Mouse (Mus musculus) midbrain, postnatal 0 days (tissue): ENCODE results near the gene Gaa. TPM values are rescaled to one million over a fixed set of nuclear protein-coding genes. Genes with fewer than 3 reads are reported as not detected.
A peak's percentile ranks its signal among the peaks of the same experiment; 100 is the strongest.

Experiments
- ATAC-seq: fragments of 200-750 bp; cut with Nextera tagmentation; 2 replicates; pipeline ENCODE4 v1.8.0; 2017; ENCODE audit warnings: moderate number of reproducible peaks, mild to moderate bottlenecking, moderate TSS enrichment, moderate library complexity; ENCODE audit not compliant: low FRiP score
- DNase-seq: peaks from one replicate; pipeline ENCODE4 v3.0.0-alpha.2; 2015; ENCODE audit warnings: low spot score
- H3K27ac ChIP-seq: fragments of 300-500 bp; sonication (generic); 2 replicates; pipeline ENCODE4 v1.5.1; 2014; ENCODE audit warnings: low read depth, mild to moderate bottlenecking, low read length, mixed read lengths
- H3K27me3 ChIP-seq: fragments of 300-500 bp; sonication (generic); 2 replicates; pipeline ENCODE4 v1.6.1; 2014; ENCODE audit warnings: low read length, control low read depth, mixed read lengths; ENCODE audit not compliant: insufficient read depth
- H3K36me3 ChIP-seq: fragments of 300-500 bp; sonication (generic); 2 replicates; pipeline ENCODE4 v1.6.1; 2014; ENCODE audit warnings: low read length, control low read depth, mixed read lengths; ENCODE audit not compliant: insufficient read depth
- H3K4me1 ChIP-seq: fragments of 300-500 bp; sonication (generic); 2 replicates; pipeline ENCODE4 v1.6.1; 2014; ENCODE audit warnings: mild to moderate bottlenecking, control low read depth, antibody characterized with exemption, low read length, mixed read lengths; ENCODE audit not compliant: insufficient read depth
- H3K4me2 ChIP-seq: fragments of 300-500 bp; sonication (generic); 2 replicates; pipeline ENCODE4 v1.6.1; 2014; ENCODE audit warnings: low read depth, mild to moderate bottlenecking, low read length, mixed read lengths; ENCODE audit not compliant: poor library complexity, severe bottlenecking
- H3K4me3 ChIP-seq: fragments of 300-500 bp; sonication (generic); 2 replicates; pipeline ENCODE4 v1.5.1; 2014; ENCODE audit warnings: low read depth, mild to moderate bottlenecking, low read length, moderate library complexity
- H3K9ac ChIP-seq: fragments of 300-500 bp; sonication (generic); replicated peaks from 2 replicates; pipeline ENCODE4 v1.6.1; 2014; ENCODE audit warnings: mild to moderate bottlenecking, low read length, moderate library complexity, mixed read lengths; ENCODE audit not compliant: poor library complexity, severe bottlenecking
- H3K9me3 ChIP-seq: fragments of 300-500 bp; sonication (generic); 2 replicates; pipeline ENCODE4 v1.6.1; 2016; ENCODE audit warnings: low read length, control low read depth
- CTCF ChIP-seq: IDR thresholded peaks from 2 replicates; pipeline ENCODE4 v1.5.1; 2016; ENCODE audit warnings: antibody characterized with exemption, mild to moderate bottlenecking
- WGBS: fragments of 180-500 bp; shearing (Covaris S2); extraction: QIAGEN DNeasy Blood & Tissue Kit; methylation state at CpG from one replicate; pipeline ENCODE4 v1.1.7; 2014; 5-methylcytosine and 5-hydroxymethylcytosine counted together
- polyA plus RNA-seq: library from polyadenylated mRNA; unstranded; fragments of >200 nt; fragmentation: Nextera tagmentation; extraction: Ambion mirVana; gene quantifications from 2 replicates; pipeline ENCODE4 v1.2.1, GENCODE M21; 2015
- total RNA-seq: library from RNA; depleted of rRNA; stranded (reverse); fragments of >200 nt; gene quantifications from 2 replicates; pipeline ENCODE4 v1.2.3, GENCODE M21; 2014

Gene Gaa
- total and polyA plus RNA-seq, 2 experiments from 2014 or later: 154 to 222 TPM

- Histone ChIP-seq H3K9ac (peak overlapping the region; percentile 39; the same call in 1 of the 2 replicates), H3K9me3 (no peaks in the 10 kb centered on the region), H3K27ac (no peak overlapping the region), H3K4me1 (peaks cover 26% of the 10 kb centered on the region), H3K27me3 (no peaks in the 10 kb centered on the region), H3K4me3 (no peak overlapping the region), H3K4me2 (no peak overlapping the region), H3K36me3 (no peaks in the 10 kb centered on the region)
- no peak for ATAC-seq
- WGBS: 66% methylated on average over 9 of the region's 9 CpGs
- TF ChIP-seq CTCF: no peak
- DNase-seq: no peak
These were observed 42.1 kb upstream of the Gaa start for GRCm38 (mm10) chr11:119225634-119226033.

DNA sequence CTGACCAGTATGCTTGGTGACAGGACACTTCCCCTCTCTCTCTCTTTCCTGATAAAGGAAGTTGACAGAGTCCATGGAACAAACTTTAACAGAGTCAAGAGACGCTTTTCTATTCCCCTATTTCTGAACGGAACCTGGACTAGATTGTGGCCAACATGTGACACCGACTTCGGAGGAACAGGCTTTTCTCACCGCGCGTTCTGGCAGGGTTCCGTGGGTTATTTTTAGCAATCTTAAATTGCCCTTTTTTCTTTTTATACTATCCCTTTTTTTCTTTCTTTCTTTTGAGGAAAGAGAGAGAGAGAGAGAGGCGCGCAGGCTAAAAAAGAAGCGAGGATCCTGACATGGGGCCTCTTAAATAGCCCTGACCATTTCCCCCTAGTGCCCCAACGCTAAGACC is 40.1 kb upstream of the Gaa start:
- Histone ChIP-seq H3K9ac (peak overlapping the region; percentile 77), H3K4me3 (peak overlapping the region; percentile 68), H3K27me3 (no peaks in the 10 kb centered on the region), H3K27ac (peak overlapping the region; percentile 71; the same call in 1 of the 2 replicates), H3K9me3 (no peaks in the 10 kb centered on the region), H3K4me2 (peak overlapping the region; percentile 93), H3K4me1 (peaks cover 24% of the 10 kb centered on the region), H3K36me3 (no peaks in the 10 kb centered on the region)
- DNase-seq (no peak), ATAC-seq (no peak)
- 2% methylated on average over 12 of the region's 12 CpGs for WGBS
- no peak for TF ChIP-seq CTCF

GRCm38 (mm10) chr11:119228091-119228781 is 39.5 kb upstream of the Gaa start, which contains the start of the genes Tbc1d16 and Ccdc40:
Gene Tbc1d16 (minus strand): TSS chr11:119228499.
Gene Ccdc40 (plus strand): TSS chr11:119228572.
- ATAC-seq: peak; percentile 84
- Histone ChIP-seq H3K9me3 (no peaks in the 10 kb centered on the region), H3K27ac (peak within 1 kb of the TSS; percentile 71), H3K27me3 (no peaks in the 10 kb centered on the region), H3K4me1 (peaks cover 22% of the 10 kb centered on the region), H3K36me3 (no peaks in the 10 kb centered on the region), H3K4me3 (peak within 1 kb of the TSS; percentile 68), H3K9ac (peak within 1 kb of the TSS; percentile 77), H3K4me2 (peak within 1 kb of the TSS; percentile 93)
- peak; percentile 80 for DNase-seq
- WGBS: 1% methylated on average over 57 of the region's 66 CpGs
- TF ChIP-seq CTCF: no peak

GRCm38 (mm10) chr11:119228846-119229626 is 38.7 kb upstream of the Gaa start:
- ATAC-seq: peak; percentile 87
- TF ChIP-seq CTCF: peak; percentile 12; the same call in 1 of the 2 replicates
- Histone ChIP-seq H3K9ac (peak overlapping the region; percentile 77; the same call in 1 of the 2 replicates), H3K9me3 (no peaks in the 10 kb centered on the region), H3K27ac (peak overlapping the region; percentile 71), H3K4me1 (peaks cover 16% of the 10 kb centered on the region), H3K4me2 (peak overlapping the region; percentile 93), H3K4me3 (peak overlapping the region; percentile 68), H3K36me3 (no peaks in the 10 kb centered on the region), H3K27me3 (no peaks in the 10 kb centered on the region)
- peak; percentile 92 for DNase-seq
- WGBS: under 1% methylated on average over 34 of the region's 34 CpGs

- Histone ChIP-seq H3K9ac (no peak overlapping the region), H3K9me3 (no peaks in the 10 kb centered on the region), H3K27ac (no peak overlapping the region), H3K36me3 (no peaks in the 10 kb centered on the region), H3K4me1 (no peaks in the 10 kb centered on the region; the same call in 1 of the 2 replicates), H3K4me3 (no peak overlapping the region), H3K27me3 (no peaks in the 10 kb centered on the region), H3K4me2 (no peak overlapping the region)
- WGBS: 97% methylated on average over 10 of the region's 10 CpGs
- DNase-seq: no peak
- TF ChIP-seq CTCF: peak; percentile 7; the same call in 1 of the 2 replicates
- ATAC-seq: no peak
These were observed 32.9 kb upstream of the Gaa start for GRCm38 (mm10) chr11:119234770-119235169.
